Mouse (Mus musculus) liver, postnatal 0 days (tissue): ENCODE measurements around the gene Mymx.

Source experiments
- CTCF ChIP-seq: sonication (generic); IDR thresholded peaks from 2 replicates; pipeline ENCODE4 v1.5.1; 2016; ENCODE audit warnings: antibody characterized with exemption, low read depth
- EP300 ChIP-seq: IDR thresholded peaks from 2 replicates; pipeline ENCODE4 v1.6.1; 2016; ENCODE audit warnings: antibody characterized with exemption, low read depth, mild to moderate bottlenecking

- TF ChIP-seq CTCF, result no peak
- TF ChIP-seq EP300, result no peak
Observed at GRCm38 (mm10) chr17:45612921-45613320, 11.0 kb upstream of the Mymx start.
